Mouse (Mus musculus): ENCODE measurements around the gene Defb29. TPM values are rescaled to one million over a fixed set of nuclear protein-coding genes. Genes with fewer than 3 reads are reported as not detected.
A peak's percentile ranks its signal among the peaks of the same experiment; 100 is the strongest.

Gene Defb29
- total and polyA plus RNA-seq, 2 experiments = not detected

GRCm38 (mm10) chr2:152573484-152573883, 33.6 kb upstream of the Defb29 start:
- Histone ChIP-seq H3K4me1 (ENCODE audit: control insufficient read depth, insufficient read depth, low read length) (no peaks in the 10 kb centered on the region), H3K27me3 (ENCODE audit: control insufficient read depth, insufficient read depth, low read length) (no peaks in the 10 kb centered on the region), H3K27ac (replicated peaks; ENCODE audit: insufficient read depth, low read depth, low read length) (no peak overlapping the region), H3K36me3 (ENCODE audit: control insufficient read depth, insufficient read depth, low read length) (no peaks in the 10 kb centered on the region), H3K79me2 (ENCODE audit: control insufficient read depth, insufficient read depth, low read length) (no peaks in the 10 kb centered on the region), H3K4me3 (ENCODE audit: insufficient read depth, low read depth, low read length) (no peak overlapping the region), H3K9ac (ENCODE audit: low read depth, low read length) (no peak overlapping the region)
- DNase-seq (ENCODE audit: extremely low read depth, low read depth, low spot score) = no peak
- TF ChIP-seq CTCF (IDR thresholded peaks at IDR 0.05; ENCODE audit: low read depth, low read length) (no peak), POLR2A (IDR thresholded peaks at IDR 0.05; ENCODE audit: extremely low read depth, insufficient read depth, low read length) (no peak)
- WGBS = 90% methylated on average over 8 of the region's 8 CpGs

GRCm38 (mm10) chr2:152572114-152572794, 32.4 kb upstream of the Defb29 start, which contains the start of gene Defb21:
TSS of gene Defb21 (plus strand) at chr2:152572744.
- Histone ChIP-seq H3K4me1 (ENCODE audit: control insufficient read depth, insufficient read depth, low read length) (no peaks in the 10 kb centered on the region), H3K36me3 (ENCODE audit: control insufficient read depth, insufficient read depth, low read length) (no peaks in the 10 kb centered on the region), H3K27me3 (ENCODE audit: control insufficient read depth, insufficient read depth, low read length) (no peaks in the 10 kb centered on the region), H3K79me2 (ENCODE audit: control insufficient read depth, insufficient read depth, low read length) (no peaks in the 10 kb centered on the region), H3K4me3 (ENCODE audit: insufficient read depth, low read depth, low read length) (no peak within 1 kb of the TSS), H3K9ac (ENCODE audit: low read depth, low read length) (no peak within 1 kb of the TSS), H3K27ac (replicated peaks; ENCODE audit: insufficient read depth, low read depth, low read length) (no peak within 1 kb of the TSS)
- no peak for DNase-seq (ENCODE audit: extremely low read depth, low read depth, low spot score)
- 60% methylated on average over 11 of the region's 11 CpGs for WGBS
- TF ChIP-seq CTCF (IDR thresholded peaks at IDR 0.05; ENCODE audit: low read depth, low read length) (peak; percentile 57), POLR2A (IDR thresholded peaks at IDR 0.05; ENCODE audit: extremely low read depth, insufficient read depth, low read length) (no peak)

- no peak overlapping the region for H3K4me3 ChIP-seq (ENCODE audit: insufficient read depth, low read depth, low read length)
- DNase-seq (ENCODE audit: extremely low read depth, low read depth, low spot score) = no peak
- 41% methylated on average over 6 of the region's 6 CpGs for WGBS
- H3K27ac ChIP-seq (replicated peaks; ENCODE audit: insufficient read depth, low read depth, low read length) = no peak overlapping the region
- no peaks in the 10 kb centered on the region for H3K79me2 ChIP-seq (ENCODE audit: control insufficient read depth, insufficient read depth, low read length)
- no peaks in the 10 kb centered on the region for H3K4me1 ChIP-seq (ENCODE audit: control insufficient read depth, insufficient read depth, low read length)
- no peaks in the 10 kb centered on the region for H3K27me3 ChIP-seq (ENCODE audit: control insufficient read depth, insufficient read depth, low read length)
- no peaks in the 10 kb centered on the region for H3K36me3 ChIP-seq (ENCODE audit: control insufficient read depth, insufficient read depth, low read length)
- no peak for TF ChIP-seq POLR2A (IDR thresholded peaks at IDR 0.05; ENCODE audit: extremely low read depth, insufficient read depth, low read length)
- TF ChIP-seq CTCF (IDR thresholded peaks at IDR 0.05; ENCODE audit: low read depth, low read length) = no peak
- H3K9ac ChIP-seq (ENCODE audit: low read depth, low read length) = no peak overlapping the region
These were observed 30.4 kb upstream of the Defb29 start for GRCm38 (mm10) chr2:152570313-152570712.

GRCm38 (mm10) chr2:152569881-152570280, 30.0 kb upstream of the Defb29 start:
- no peak overlapping the region for H3K9ac ChIP-seq (ENCODE audit: low read depth, low read length)
- H3K27me3 ChIP-seq (ENCODE audit: control insufficient read depth, insufficient read depth, low read length) = no peaks in the 10 kb centered on the region
- H3K4me1 ChIP-seq (ENCODE audit: control insufficient read depth, insufficient read depth, low read length) = no peaks in the 10 kb centered on the region
- no peak overlapping the region for H3K27ac ChIP-seq (replicated peaks; ENCODE audit: insufficient read depth, low read depth, low read length)
- no peak for DNase-seq (ENCODE audit: extremely low read depth, low read depth, low spot score)
- H3K36me3 ChIP-seq (ENCODE audit: control insufficient read depth, insufficient read depth, low read length) = no peaks in the 10 kb centered on the region
- WGBS = 77% methylated on average over 4 of the region's 4 CpGs
- no peak overlapping the region for H3K4me3 ChIP-seq (ENCODE audit: insufficient read depth, low read depth, low read length)
- no peak for TF ChIP-seq CTCF (IDR thresholded peaks at IDR 0.05; ENCODE audit: low read depth, low read length)
- no peak for TF ChIP-seq POLR2A (IDR thresholded peaks at IDR 0.05; ENCODE audit: extremely low read depth, insufficient read depth, low read length)
- no peaks in the 10 kb centered on the region for H3K79me2 ChIP-seq (ENCODE audit: control insufficient read depth, insufficient read depth, low read length)

- no peaks in the 10 kb centered on the region for H3K4me1 ChIP-seq (ENCODE audit: control insufficient read depth, insufficient read depth, low read length)
- no peak within 1 kb of the TSS for H3K9ac ChIP-seq (ENCODE audit: low read depth, low read length)
- TF ChIP-seq CTCF (IDR thresholded peaks at IDR 0.05; ENCODE audit: low read depth, low read length) (no peak), POLR2A (IDR thresholded peaks at IDR 0.05; ENCODE audit: extremely low read depth, insufficient read depth, low read length) (no peak)
- H3K4me3 ChIP-seq (ENCODE audit: insufficient read depth, low read depth, low read length) = no peak within 1 kb of the TSS
- DNase-seq (ENCODE audit: extremely low read depth, low read depth, low spot score) = no peak
- H3K79me2 ChIP-seq (ENCODE audit: control insufficient read depth, insufficient read depth, low read length) = no peaks in the 10 kb centered on the region
- H3K36me3 ChIP-seq (ENCODE audit: control insufficient read depth, insufficient read depth, low read length) = no peaks in the 10 kb centered on the region
- no peaks in the 10 kb centered on the region for H3K27me3 ChIP-seq (ENCODE audit: control insufficient read depth, insufficient read depth, low read length)
- H3K27ac ChIP-seq (replicated peaks; ENCODE audit: insufficient read depth, low read depth, low read length) = no peak within 1 kb of the TSS
- 89% methylated on average over 5 of the region's 5 CpGs for WGBS
These were observed 29.1 kb upstream of the Defb29 start, which contains the start of gene Gm17416 for GRCm38 (mm10) chr2:152569038-152569437. TSS of gene Gm17416 (plus strand) at chr2:152569338.

- H3K79me2 ChIP-seq (ENCODE audit: control insufficient read depth, insufficient read depth, low read length) = no peaks in the 10 kb centered on the region
- no peaks in the 10 kb centered on the region for H3K27me3 ChIP-seq (ENCODE audit: control insufficient read depth, insufficient read depth, low read length)
- H3K36me3 ChIP-seq (ENCODE audit: control insufficient read depth, insufficient read depth, low read length) = no peaks in the 10 kb centered on the region
- H3K4me3 ChIP-seq (ENCODE audit: insufficient read depth, low read depth, low read length) = no peak overlapping the region
- WGBS = 90% methylated on average over 7 of the region's 7 CpGs
- H3K9ac ChIP-seq (ENCODE audit: low read depth, low read length) = no peak overlapping the region
- H3K4me1 ChIP-seq (ENCODE audit: control insufficient read depth, insufficient read depth, low read length) = no peaks in the 10 kb centered on the region
- no peak for DNase-seq (ENCODE audit: extremely low read depth, low read depth, low spot score)
- H3K27ac ChIP-seq (replicated peaks; ENCODE audit: insufficient read depth, low read depth, low read length) = no peak overlapping the region
- no peak for TF ChIP-seq POLR2A (IDR thresholded peaks at IDR 0.05; ENCODE audit: extremely low read depth, insufficient read depth, low read length)
- TF ChIP-seq CTCF (IDR thresholded peaks at IDR 0.05; ENCODE audit: low read depth, low read length) = no peak
These were observed 16.8 kb upstream of the Defb29 start for GRCm38 (mm10) chr2:152556655-152557054.
